ENCODE assay signal across 12 mouse cellular contexts in the genomic region with DNA sequence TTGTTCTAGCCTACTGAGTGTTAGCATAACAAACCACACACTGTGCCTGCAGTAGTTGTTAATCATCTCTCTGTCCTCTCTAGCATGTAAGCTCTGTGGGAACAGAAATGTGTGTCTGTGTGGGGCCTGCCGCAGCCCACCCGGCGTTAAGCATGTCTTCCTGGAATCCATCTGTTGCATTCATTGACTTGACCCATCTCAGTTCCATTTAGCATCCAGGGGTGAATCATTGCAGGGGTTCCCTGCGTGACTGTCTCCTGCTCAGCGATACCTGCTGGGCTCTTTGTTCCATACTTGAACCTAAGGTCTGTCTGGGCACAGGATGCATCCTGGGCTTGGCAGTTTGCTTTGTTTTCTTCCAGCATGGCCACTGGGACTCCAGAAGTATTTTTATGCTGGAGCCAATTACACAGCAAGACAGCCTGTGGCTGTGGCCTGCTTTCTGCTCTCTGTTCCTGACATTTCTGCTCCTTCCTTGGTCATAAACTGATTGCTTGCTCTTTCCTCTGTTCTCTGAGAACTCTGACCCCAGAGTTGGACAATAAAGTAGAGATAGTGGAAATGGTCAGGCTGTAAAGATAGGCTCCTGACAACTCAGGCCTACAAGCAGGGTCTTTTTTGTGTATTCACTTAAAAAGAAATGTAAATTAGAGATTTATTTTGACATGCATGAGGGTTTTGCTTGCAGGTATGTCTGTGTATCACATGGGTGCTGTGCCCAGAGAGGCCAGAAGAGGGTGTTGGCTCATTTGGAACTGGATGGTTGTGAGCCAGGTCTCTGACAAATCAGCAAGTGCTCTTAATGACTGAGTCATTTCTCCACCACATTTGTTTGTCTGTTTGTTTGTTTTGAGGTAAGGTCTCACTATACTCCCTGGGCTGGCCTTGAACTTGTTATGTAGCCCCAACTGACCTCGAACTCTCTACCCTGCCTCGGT. TPM values are rescaled to one million over a fixed set of nuclear protein-coding genes. Genes with fewer than 3 reads are reported as not detected.
DNase-seq lines count a peak whose midpoint lies in the region; TF ChIP-seq lines count a peak whose summit lies in the region.
"Had no signal": no experiment of that assay in that cellular context is flagged by ENCODE, and none has a peak within 500 bp of the region (broad histone marks: within the 10 kb centered on the region; RNA-seq: fewer than 3 reads in every experiment).

No protein-coding gene starts in this region.

- peak overlapping the region; percentile 41 for H3K27ac ChIP-seq in ES-E14 (ENCODE audit: insufficient read depth, low read depth, low read length, poor library complexity, severe bottlenecking)
- H3K27ac ChIP-seq: liver, embryonic 15.5 days had no signal

- intact Hi-C loops in heart, postnatal 36 days (cut with DNase I) = no loop called here
- intact Hi-C loops in left cerebral cortex, postnatal 14 days (cut with DNase I) = no loop called here

- H3K36me3 ChIP-seq in ES-E14 (ENCODE audit: control insufficient read depth, insufficient read depth, low read length, poor library complexity, severe bottlenecking) = no peaks in the 10 kb centered on the region
- H3K36me3 ChIP-seq in splenic B cell, adult 2 months (ENCODE audit: control insufficient read depth, insufficient read depth, low read length, poor library complexity, severe bottlenecking) = no peaks in the 10 kb centered on the region
- H3K36me3 ChIP-seq: G1E; liver, embryonic 15.5 days had no signal

- in situ Hi-C loops in ES-E14 (cut with MboI; ENCODE audit: low sequenced_read_pairs in 2 of 2, unreplicated experiment in 2 of 2) = no loop called here

- no peaks in the 10 kb centered on the region for H3K27me3 ChIP-seq in splenic B cell, adult 2 months (ENCODE audit: control insufficient read depth, insufficient read depth, low read length, poor library complexity, severe bottlenecking)
- H3K27me3 ChIP-seq: liver, embryonic 15.5 days had no signal

- H3K4me3 ChIP-seq in ES-E14 (ENCODE audit: insufficient read depth in 1 of 2, low read depth in 1 of 2, low read length in 2 of 2, poor library complexity in 1 of 2, severe bottlenecking in 1 of 2) = no peak overlapping the region
- H3K4me3 ChIP-seq: liver, embryonic 15.5 days had no signal

- no peaks in the 10 kb centered on the region for H3K9me3 ChIP-seq in ES-E14 (ENCODE audit: control insufficient read depth, insufficient read depth, low read depth, low read length)
- H3K9me3 ChIP-seq: G1E; liver, embryonic 15.5 days had no signal

- H3K9ac ChIP-seq in ES-E14 (ENCODE audit: insufficient read depth, low read depth, low read length, poor library complexity, severe bottlenecking) = no peak overlapping the region
- H3K9ac ChIP-seq: liver, embryonic 15.5 days had no signal

- H3K4me1 ChIP-seq in ES-E14 (ENCODE audit: control insufficient read depth in 2 of 2, insufficient read depth in 2 of 2, low read length in 2 of 2, poor library complexity in 1 of 2) = peaks cover 3 to 11% of the 10 kb centered on the region in 2 experiments; a peak in 3 of 4 replicates

- DNase-seq in lung, postnatal 36 days = peak; percentile 15
- DNase-seq in lung, postnatal 14 days = no peak
- no peak for DNase-seq in ES-E14 (ENCODE audit: low read depth, low spot score)
- peak; percentile 54 for DNase-seq in induced T-regulatory cell, adult 2 months (ENCODE audit: low read depth)
- peak; percentile 34 for DNase-seq in splenic B cell, adult 2 months (ENCODE audit: low read depth, low spot score)
- no peak for DNase-seq in heart, postnatal 36 days
- DNase-seq in left cerebral cortex, postnatal 14 days (ENCODE audit: low spot score in 2 of 2) = no peak
- DNase-seq: cerebellum, adult 8-10 months; gastrocnemius, postnatal 25 days; kidney, adult 2 months had no signal

TF ChIP-seq in ES-E14, 5 proteins besides CTCF, POLR2A, EP300 and RAD21:
- no peak for TF ChIP-seq ZC3H11A (IDR thresholded peaks at IDR 0.05; ENCODE audit: borderline replicate concordance, low read depth, low read length)

RNA-seq across cellular contexts. Expression of gene Snx32, which starts 5.8 kb away (rescaled TPM):
- total RNA-seq in ES-E14 (2012; rRNA removed) = 3.3 and 5.0 TPM in 2 replicates
- 1 to 10 TPM; 5.1 TPM for total RNA-seq in heart, postnatal 36 days (2021)
- total RNA-seq in left cerebral cortex, postnatal 14 days (2021) = 10 to 100 TPM; 78.7 to 83.6 TPM

RNA-seq across cellular contexts. Expression of gene 1700020D05Rik, which starts 12.5 kb away (rescaled TPM):
- 1.7 and 1.8 TPM in 2 replicates for total RNA-seq in ES-E14 (2012; rRNA removed)
- total RNA-seq in heart, postnatal 36 days (2021) = under 1 TPM; 0.58 to 0.70 TPM
- 1 to 10 TPM; 5.9 to 6.0 TPM for total RNA-seq in left cerebral cortex, postnatal 14 days (2021)

RNA-seq across cellular contexts. Expression of gene Cfl1, which starts 25.9 kb away (rescaled TPM):
- total RNA-seq in ES-E14 (2012; rRNA removed) = 775 and 955 TPM in 2 replicates
- 100 to 1,000 TPM; 174 to 188 TPM for total RNA-seq in heart, postnatal 36 days (2021)
- 1,000 to 10,000 TPM; 1,767 to 1,844 TPM for total RNA-seq in left cerebral cortex, postnatal 14 days (2021)

RNA-seq across cellular contexts. Expression of gene Mus81, which starts 27.9 kb away (rescaled TPM):
- 31.3 and 36.4 TPM in 2 replicates for total RNA-seq in ES-E14 (2012; rRNA removed)
- total RNA-seq in heart, postnatal 36 days (2021) = 10 to 100 TPM; 19.6 to 23.7 TPM
- total RNA-seq in left cerebral cortex, postnatal 14 days (2021) = 10 to 100 TPM; 33.7 to 37.0 TPM

RNA-seq across cellular contexts. Expression of gene Efemp2, which starts 42.4 kb away (rescaled TPM):
- 18.0 and 23.9 TPM in 2 replicates for total RNA-seq in ES-E14 (2012; rRNA removed)
- total RNA-seq in heart, postnatal 36 days (2021) = 1 to 10 TPM; 9.0 to 9.8 TPM
- total RNA-seq in left cerebral cortex, postnatal 14 days (2021) = 10 to 100 TPM; 14.5 to 15.9 TPM

Comparison
In these comparisons a context has a peak if more than half of its experiments do, and no peak if none do; other contexts are left out.
1. DNase-seq: peak in lung, postnatal 36 days (single experiment), induced T-regulatory cell, adult 2 months (single experiment) and splenic B cell, adult 2 months (single experiment); none in lung, postnatal 14 days (single experiment), ES-E14 (single experiment), heart, postnatal 36 days (0 of 2) and left cerebral cortex, postnatal 14 days (0 of 2).
2. RNA of gene Snx32, which starts 5.8 kb away (total RNA-seq): 78.7 to 83.6 TPM in left cerebral cortex, postnatal 14 days; 5.1 TPM in heart, postnatal 36 days and 3.3 to 5.0 TPM in ES-E14; every median in the first group is over 10 times any median in the second.